Mouse (Mus musculus) spleen, embryonic (tissue): ENCODE results near the gene Palld.

Source experiments
- CTCF ChIA-PET: fragments of 350-600 bp; sonication (Branson Sonifier 250); formaldehyde crosslinking; loops from one replicate; lab custom pipeline; 2022; lab: Charles Lee

The Palld gene

DNA sequence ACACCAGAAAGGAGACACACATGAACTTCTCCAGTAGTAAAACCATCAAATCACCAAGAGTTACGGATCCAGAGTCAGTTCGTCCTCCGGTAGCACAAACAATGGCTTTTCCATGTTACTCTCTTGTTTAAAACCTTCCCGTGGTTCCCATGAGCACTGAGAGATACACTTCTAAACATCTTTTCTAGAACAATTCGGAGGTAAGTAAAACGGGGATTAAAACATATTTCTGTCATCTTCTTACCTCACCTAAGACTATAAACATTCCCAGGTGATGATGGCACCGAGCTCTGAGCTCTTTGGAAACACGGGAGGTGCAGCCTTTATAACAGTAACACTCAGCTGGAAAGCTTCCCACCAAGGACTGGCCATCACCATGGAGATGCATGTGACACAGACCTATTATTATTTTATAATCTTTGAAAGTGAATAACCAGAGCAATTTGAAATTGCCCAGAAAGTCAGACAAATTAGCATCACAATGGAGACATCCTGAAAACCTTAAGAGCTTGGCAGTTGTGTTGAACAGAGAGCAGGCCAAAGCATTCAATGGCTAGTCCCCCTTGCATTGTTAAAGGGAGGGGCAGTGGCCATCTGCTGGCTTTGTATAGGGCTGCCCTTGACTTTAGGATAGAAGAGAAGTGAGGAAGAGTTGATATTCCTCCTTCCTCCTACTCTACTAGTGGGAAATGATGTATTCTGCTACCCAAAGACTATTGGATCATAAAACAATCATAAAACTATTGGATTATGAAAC, 385.6 kb downstream of the Palld start:
- CTCF ChIA-PET, result interaction anchor here (0.6 to 0.7 kb wide), 4 partner anchors 34 to 686 kb away, joined by 3 to 9 read pairs (median 4); no protein-coding TSS in a partner anchor

DNA sequence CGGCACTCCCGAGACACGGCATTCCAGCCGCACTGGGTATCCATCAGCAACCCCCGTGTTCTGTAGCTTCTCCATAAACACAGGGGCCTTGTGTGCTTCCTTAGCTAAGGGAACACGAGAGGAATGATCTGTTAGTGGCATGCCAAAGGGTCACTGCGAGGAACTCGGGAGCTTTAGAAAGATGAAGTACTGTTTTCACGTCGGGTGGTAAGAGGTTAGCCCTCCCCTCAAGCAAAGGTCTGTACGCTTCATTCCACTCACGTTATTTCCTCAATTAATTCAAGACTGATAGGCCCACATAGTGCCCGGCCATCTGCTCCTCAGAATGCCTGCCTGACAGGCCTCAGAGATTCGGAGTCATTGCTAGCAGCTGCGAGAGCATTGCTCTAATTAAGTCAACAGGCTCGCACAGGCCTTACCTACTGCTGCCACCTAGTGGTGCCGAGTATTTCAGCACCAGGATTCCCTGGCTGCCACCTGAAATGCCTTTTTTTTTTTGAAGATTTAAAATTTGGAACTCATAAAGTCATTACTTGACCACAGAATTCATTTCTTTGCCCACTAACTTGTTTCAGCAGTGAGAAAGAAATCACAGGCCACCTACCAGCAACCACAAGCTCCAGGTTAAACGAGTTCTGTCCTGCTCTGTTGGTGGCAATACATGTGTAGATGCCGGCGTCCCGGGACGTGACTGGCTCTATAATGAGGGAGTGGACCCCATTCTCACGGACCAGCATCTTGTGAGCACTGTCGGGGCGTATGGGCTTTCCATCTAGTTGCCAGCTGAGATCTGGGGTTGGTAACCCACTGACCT, 386.4 kb downstream of the Palld start:
- CTCF ChIA-PET, result interaction anchor here (0.6 to 0.7 kb wide), 4 partner anchors 35 to 686 kb away, joined by 3 to 9 read pairs (median 4); no protein-coding TSS in a partner anchor

GRCm38 (mm10) chr8:61515110-61515930, 387.2 kb downstream of the Palld start:
- CTCF ChIA-PET, result no interaction called here

DNA sequence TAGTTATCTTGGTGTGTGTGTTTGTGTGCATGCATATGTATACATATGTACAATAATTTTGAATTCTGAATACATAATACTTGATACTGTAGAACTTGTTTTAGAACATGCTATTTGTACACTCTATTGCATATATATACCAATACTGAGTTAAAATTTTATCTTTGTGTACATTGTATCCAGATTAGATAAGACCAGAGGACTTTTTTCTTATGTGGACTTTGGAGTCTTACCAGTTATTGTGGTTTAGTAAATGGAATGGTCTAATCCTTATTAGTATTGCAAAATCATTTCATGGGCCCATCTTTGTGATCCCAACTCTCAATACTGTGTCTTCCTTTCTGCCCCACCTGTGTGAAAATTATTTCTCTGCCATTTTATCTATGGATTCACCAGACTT, 400.2 kb downstream of the Palld start:
- CTCF ChIA-PET, result no interaction called here

- CTCF ChIA-PET, result no interaction called here
Measured at GRCm38 (mm10) chr8:61500914-61501313, 401.6 kb downstream of the Palld start.

DNA sequence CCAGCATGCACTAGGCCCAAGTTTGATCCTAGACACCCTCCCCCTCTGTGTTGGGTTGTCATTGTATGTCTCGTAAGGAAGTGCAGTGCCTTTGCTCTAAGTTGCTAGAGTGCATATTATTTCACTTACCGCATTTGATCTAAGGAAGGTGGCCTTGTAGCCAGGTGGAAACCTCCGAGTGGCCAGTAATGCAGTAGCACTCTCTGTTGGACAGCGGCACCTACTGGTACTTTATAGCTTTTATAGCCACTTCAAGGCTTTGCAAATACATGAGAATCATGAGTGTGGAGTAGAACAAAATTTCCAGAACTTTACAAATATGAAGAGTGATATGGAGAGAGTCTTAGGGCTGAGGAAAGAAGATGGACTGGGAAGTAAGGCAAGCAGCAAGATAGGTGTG, 403.5 kb downstream of the Palld start:
- CTCF ChIA-PET, result no interaction called here

GRCm38 (mm10) chr8:61497110-61497509, 405.4 kb downstream of the Palld start:
- CTCF ChIA-PET, result no interaction called here

- CTCF ChIA-PET, result no interaction called here
Measured at GRCm38 (mm10) chr8:61488631-61489030, 413.9 kb downstream of the Palld start.

- CTCF ChIA-PET, result no interaction called here
Measured at GRCm38 (mm10) chr8:61487597-61488156, 414.8 kb downstream of the Palld start, which contains the start of gene Cbr4. Cbr4 (plus strand) TSS chr8:61487734.

GRCm38 (mm10) chr8:61486923-61487529, 415.5 kb downstream of the Palld start:
- CTCF ChIA-PET, result no interaction called here

GRCm38 (mm10) chr8:61480260-61480967, 422.1 kb downstream of the Palld start:
- CTCF ChIA-PET, result interaction anchor here (0.6 to 0.7 kb wide), 2 partner anchors 10 to 377 kb away, joined by 5 to 6 read pairs; no protein-coding TSS in a partner anchor

GRCm38 (mm10) chr8:61479506-61480214, 422.8 kb downstream of the Palld start:
- CTCF ChIA-PET, result interaction anchor here (0.5 to 0.7 kb wide), 3 partner anchors 11 to 376 kb away, joined by 4 to 6 read pairs (median 5); no protein-coding TSS in a partner anchor

- CTCF ChIA-PET, result no interaction called here
Measured at GRCm38 (mm10) chr8:61478793-61479192, 423.7 kb downstream of the Palld start.

- CTCF ChIA-PET, result no interaction called here
Measured at GRCm38 (mm10) chr8:61478150-61478549, 424.3 kb downstream of the Palld start.

DNA sequence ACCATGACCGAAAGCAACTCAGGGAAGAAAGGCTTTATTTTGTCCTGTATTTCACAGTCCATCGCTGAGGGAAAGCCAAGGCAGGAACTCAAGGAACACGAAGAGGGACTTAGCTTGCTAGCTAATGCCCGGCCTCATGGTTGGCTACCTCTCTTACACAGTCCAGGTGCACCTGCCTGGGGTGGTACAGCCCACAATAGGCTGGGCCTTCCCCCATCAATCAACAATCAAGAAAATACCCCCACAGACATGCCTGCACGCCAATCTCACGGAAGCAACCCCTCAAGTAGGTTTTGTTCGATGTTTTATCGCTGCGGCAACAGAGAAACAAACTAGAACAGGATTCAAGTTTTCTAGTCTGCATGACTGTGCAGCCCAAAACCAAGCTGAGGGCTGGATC, 426.3 kb downstream of the Palld start:
- CTCF ChIA-PET, result no interaction called here

GRCm38 (mm10) chr8:61475251-61475673, 427.2 kb downstream of the Palld start:
- CTCF ChIA-PET, result no interaction called here

GRCm38 (mm10) chr8:61470213-61470612, 432.3 kb downstream of the Palld start:
- CTCF ChIA-PET, result no interaction called here

GRCm38 (mm10) chr8:61467553-61467815, 435.0 kb downstream of the Palld start:
- CTCF ChIA-PET, result no interaction called here

DNA sequence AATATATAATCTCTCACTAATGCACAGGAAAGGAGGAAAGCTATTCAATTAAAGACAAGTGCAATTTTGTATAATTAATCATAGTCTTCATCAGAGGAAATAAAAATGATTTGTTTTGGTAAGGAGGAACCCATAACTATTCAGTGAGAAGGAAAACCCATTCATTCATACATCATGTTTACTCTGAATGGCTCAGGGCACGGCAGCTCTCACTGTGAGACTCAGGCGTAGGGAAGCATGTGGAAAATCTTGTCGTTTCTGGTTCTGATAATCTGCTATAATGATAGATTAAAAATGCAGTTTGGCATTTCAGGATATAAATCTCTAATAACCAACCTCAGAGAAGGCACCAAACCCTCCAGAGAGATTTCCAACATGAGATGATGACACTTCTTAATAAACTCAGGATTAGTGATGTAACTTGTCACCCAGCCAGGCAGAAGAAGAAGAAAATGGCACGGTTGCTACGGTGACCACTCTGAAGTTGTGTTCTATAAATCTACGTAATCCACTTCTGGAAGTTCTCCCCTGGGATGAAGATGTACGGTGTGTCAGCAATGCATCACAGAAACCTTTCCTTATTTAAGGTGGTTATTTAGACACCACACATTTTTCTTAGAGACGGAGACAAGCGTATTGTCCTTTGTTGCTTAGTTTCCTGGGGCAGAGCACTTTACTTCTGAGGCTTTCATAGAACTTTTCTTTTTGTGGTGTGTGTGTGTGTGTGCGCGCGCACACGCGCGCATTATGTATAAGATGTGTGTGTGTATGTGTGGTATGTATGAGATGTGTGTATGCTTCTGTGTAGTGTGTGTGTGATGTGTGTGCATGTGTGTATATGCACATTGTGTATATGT, 435.6 kb downstream of the Palld start:
- CTCF ChIA-PET, result no interaction called here
